Mouse (Mus musculus) gastrocnemius, postnatal 14 days (tissue): ENCODE results near the gene Kcnj10. TPM values are rescaled to one million over a fixed set of nuclear protein-coding genes. Genes with fewer than 3 reads are reported as not detected.
A peak's percentile ranks its signal among the peaks of the same experiment; 100 is the strongest.

Source experiments
- DNase-seq: peaks from one replicate; pipeline ENCODE4 v3.0.0; 2021; ENCODE audit warnings: mixed read lengths
- intact Hi-C: fragments of 180-260 bp; cut with DNase I; formaldehyde crosslinking; loops from one replicate; pipeline ENCODE4 v1.15.1; 2025; ENCODE audit warnings: low total_unique reads
- long read RNA-seq, 2 experiments: library from polyadenylated mRNA; stranded (forward); transcript quantifications; one replicate each; pipeline ENCODE4 v2.0.0; 2021
- total RNA-seq, 2 experiments: library from RNA; stranded (reverse); gene quantifications; 2 replicates each; pipeline ENCODE4 v1.2.3; 2021

The Kcnj10 gene
- under 1 TPM; 0.29 to 0.96 TPM for total RNA-seq
- long read RNA-seq, experiment 1, result 0 reads
- long read RNA-seq, experiment 2, result 0 reads

- peak; percentile 75 for DNase-seq
- intact Hi-C loops, result no loop called here
Measured at GRCm38 (mm10) chr1:172340729-172341321, at the start of gene Kcnj10. Gene Kcnj10 (plus strand): TSS chr1:172341210.

- DNase-seq, result no peak
- intact Hi-C loops, result no loop called here
Measured at GRCm38 (mm10) chr1:172292880-172293279, 48.1 kb upstream of the Kcnj10 start.

GRCm38 (mm10) chr1:172293449-172293848, 47.6 kb upstream of the Kcnj10 start:
- no peak for DNase-seq
- intact Hi-C loops, result no loop called here

GRCm38 (mm10) chr1:172295751-172296197, 45.2 kb upstream of the Kcnj10 start:
- intact Hi-C loops, result no loop called here
- no peak for DNase-seq

GRCm38 (mm10) chr1:172296816-172297510, 44.0 kb upstream of the Kcnj10 start:
- intact Hi-C loops, result no loop called here
- DNase-seq, result peak; percentile 68

GRCm38 (mm10) chr1:172297611-172298537, 43.1 kb upstream of the Kcnj10 start, which contains the start of gene Atp1a2:
Gene Atp1a2 (minus strand): TSS chr1:172298064.
- DNase-seq, result peak; percentile 83
- intact Hi-C loops, result no loop called here

GRCm38 (mm10) chr1:172299528-172299927, 41.5 kb upstream of the Kcnj10 start:
- no peak for DNase-seq
- intact Hi-C loops, result no loop called here

- intact Hi-C loops, result no loop called here
- peak; percentile 73 for DNase-seq
Measured at GRCm38 (mm10) chr1:172300247-172300646, 40.8 kb upstream of the Kcnj10 start.

- intact Hi-C loops, result no loop called here
- no peak for DNase-seq
Measured at GRCm38 (mm10) chr1:172301180-172301579, 39.8 kb upstream of the Kcnj10 start.

- intact Hi-C loops, result no loop called here
- no peak for DNase-seq
Measured at GRCm38 (mm10) chr1:172302311-172302710, 38.7 kb upstream of the Kcnj10 start.

- no peak for DNase-seq
- intact Hi-C loops, result no loop called here
Measured at GRCm38 (mm10) chr1:172302851-172303250, 38.2 kb upstream of the Kcnj10 start.

- intact Hi-C loops, result no loop called here
- no peak for DNase-seq
Measured at GRCm38 (mm10) chr1:172304443-172304842, 36.6 kb upstream of the Kcnj10 start.

GRCm38 (mm10) chr1:172305153-172305552, 35.9 kb upstream of the Kcnj10 start:
- no peak for DNase-seq
- intact Hi-C loops, result no loop called here

GRCm38 (mm10) chr1:172305635-172306034, 35.4 kb upstream of the Kcnj10 start:
- DNase-seq, result no peak
- intact Hi-C loops, result no loop called here

GRCm38 (mm10) chr1:172306196-172306595, 34.8 kb upstream of the Kcnj10 start:
- intact Hi-C loops, result no loop called here

GRCm38 (mm10) chr1:172306885-172307284, 34.1 kb upstream of the Kcnj10 start:
- intact Hi-C loops, result no loop called here
- no peak for DNase-seq

More at GRCm38 (mm10) chr1:172306196-172306595, 34.8 kb upstream of the Kcnj10 start:
- DNase-seq, result no peak

GRCm38 (mm10) chr1:172307936-172308335, 33.1 kb upstream of the Kcnj10 start:
- intact Hi-C loops, result no loop called here
- DNase-seq, result no peak

GRCm38 (mm10) chr1:172308409-172308808, 32.6 kb upstream of the Kcnj10 start:
- DNase-seq, result no peak
- intact Hi-C loops, result no loop called here

- DNase-seq, result peak; percentile 89
- intact Hi-C loops, result loop anchor here (10.0 kb wide), 1 partner anchor 195 kb away; no protein-coding TSS in a partner anchor
Measured at GRCm38 (mm10) chr1:172309699-172310398, 31.2 kb upstream of the Kcnj10 start.
